Mouse (Mus musculus) liver, embryonic 11.5 days (tissue): ENCODE results near the gene S1pr5. TPM values are rescaled to one million over a fixed set of nuclear protein-coding genes. Genes with fewer than 3 reads are reported as not detected.

Experiments
- ATAC-seq: fragments of 200-750 bp; cut with Nextera tagmentation; replicated peaks from 2 replicates; pipeline ENCODE4 v1.8.0; 2017; ENCODE audit warnings: moderate number of reproducible peaks, mild to moderate bottlenecking, moderate TSS enrichment, moderate library complexity; ENCODE audit not compliant: low FRiP score
- DNase-seq: peaks from one replicate; pipeline ENCODE4 v3.0.0-alpha.2; 2017; ENCODE audit warnings: low spot score
- H3K27ac ChIP-seq: fragments of 300-500 bp; sonication (generic); 2 replicates; pipeline ENCODE4 v1.5.1; 2014; ENCODE audit warnings: mild to moderate bottlenecking, low read depth, low read length, control low read depth
- H3K27me3 ChIP-seq: fragments of 300-500 bp; sonication (generic); replicated peaks from 2 replicates; pipeline ENCODE4 v1.6.1; 2014; ENCODE audit warnings: low read length, mixed read lengths; ENCODE audit not compliant: control insufficient read depth, insufficient read depth
- H3K36me3 ChIP-seq: fragments of 300-500 bp; sonication (generic); 2 replicates; pipeline ENCODE4 v1.6.1; 2014; ENCODE audit warnings: mild to moderate bottlenecking, low read length, moderate library complexity, mixed read lengths; ENCODE audit not compliant: control insufficient read depth, insufficient read depth
- H3K4me1 ChIP-seq: fragments of 300-500 bp; sonication (generic); replicated peaks from 2 replicates; pipeline ENCODE4 v1.6.1; 2014; ENCODE audit warnings: low read length, mixed read lengths; ENCODE audit not compliant: control insufficient read depth, insufficient read depth
- H3K4me2 ChIP-seq: fragments of 300-500 bp; sonication (generic); 2 replicates; pipeline ENCODE4 v1.6.1; 2014; ENCODE audit warnings: mild to moderate bottlenecking, control low read depth, moderate library complexity
- H3K4me3 ChIP-seq: fragments of 300-500 bp; sonication (generic); 2 replicates; pipeline ENCODE4 v1.5.1; 2014; ENCODE audit warnings: low read depth, low read length, control low read depth
- H3K9ac ChIP-seq: fragments of 300-500 bp; sonication (generic); 2 replicates; pipeline ENCODE4 v1.6.1; 2014; ENCODE audit warnings: low read depth, low read length, control low read depth
- H3K9me3 ChIP-seq: fragments of 300-500 bp; sonication (generic); 2 replicates; pipeline ENCODE4 v1.6.1; 2016; ENCODE audit warnings: low read length, inconsistent platforms, mixed read lengths; ENCODE audit not compliant: control insufficient read depth
- WGBS: fragments of 180-500 bp; shearing (Covaris S2); extraction: QIAGEN DNeasy Blood & Tissue Kit; methylation state at CpG from one replicate; pipeline ENCODE4 v1.1.7; 2014; 5-methylcytosine and 5-hydroxymethylcytosine counted together
- polyA plus RNA-seq: library from polyadenylated mRNA; unstranded; fragments of >200 nt; fragmentation: Nextera tagmentation; extraction: Ambion mirVana; gene quantifications from 2 replicates; pipeline ENCODE4 v1.2.1, GENCODE M21; 2014

S1pr5 gene
- polyA plus RNA-seq, 1 experiment from 2014 or later, result not detected

GRCm38 (mm10) chr9:21246342-21246741, 1.9 kb downstream of the S1pr5 start:
- Histone ChIP-seq H3K9me3 (no peaks in the 10 kb centered on the region), H3K9ac (no peak overlapping the region), H3K4me2 (no peak overlapping the region), H3K4me1 (peaks cover 10% of the 10 kb centered on the region), H3K27me3 (peaks cover 88% of the 10 kb centered on the region), H3K27ac (no peak overlapping the region), H3K36me3 (no peaks in the 10 kb centered on the region), H3K4me3 (no peak overlapping the region)
- DNase-seq (no peak), ATAC-seq (no peak)
- 68% methylated on average over 1 of the region's 1 CpGs for WGBS

- H3K9me3 ChIP-seq, result no peaks in the 10 kb centered on the region
- no peak overlapping the region for H3K27ac ChIP-seq
- H3K9ac ChIP-seq, result no peak overlapping the region
- DNase-seq, result no peak
- H3K4me2 ChIP-seq, result peak overlapping the region; percentile 66
- peaks cover 10% of the 10 kb centered on the region for H3K4me1 ChIP-seq
- peaks cover 76% of the 10 kb centered on the region for H3K27me3 ChIP-seq
- no peak for ATAC-seq
- H3K4me3 ChIP-seq, result peak overlapping the region; percentile 35
- 4% methylated on average over 16 of the region's 16 CpGs for WGBS
- no peaks in the 10 kb centered on the region for H3K36me3 ChIP-seq
Observed at GRCm38 (mm10) chr9:21245113-21245487, 3.1 kb downstream of the S1pr5 start.

GRCm38 (mm10) chr9:21244428-21245112, 3.7 kb downstream of the S1pr5 start:
- H3K9me3 ChIP-seq, result no peaks in the 10 kb centered on the region
- no peak for ATAC-seq
- peaks cover 71% of the 10 kb centered on the region for H3K27me3 ChIP-seq
- H3K9ac ChIP-seq, result no peak overlapping the region
- peak overlapping the region; percentile 35 for H3K4me3 ChIP-seq
- 2% methylated on average over 72 of the region's 72 CpGs for WGBS
- peak overlapping the region; percentile 66 for H3K4me2 ChIP-seq
- DNase-seq, result no peak
- no peak overlapping the region for H3K27ac ChIP-seq
- no peaks in the 10 kb centered on the region for H3K36me3 ChIP-seq
- H3K4me1 ChIP-seq, result peaks cover 10% of the 10 kb centered on the region

GRCm38 (mm10) chr9:21243826-21244427, 4.3 kb downstream of the S1pr5 start:
- ATAC-seq (no peak), DNase-seq (no peak)
- WGBS, result 8% methylated on average over 42 of the region's 42 CpGs
- Histone ChIP-seq H3K4me3 (peak overlapping the region; percentile 35), H3K9ac (no peak overlapping the region), H3K27me3 (peaks cover 65% of the 10 kb centered on the region), H3K27ac (no peak overlapping the region), H3K4me2 (peak overlapping the region; percentile 66), H3K4me1 (peaks cover 10% of the 10 kb centered on the region), H3K9me3 (no peaks in the 10 kb centered on the region), H3K36me3 (no peaks in the 10 kb centered on the region)

GRCm38 (mm10) chr9:21241343-21241742, 6.9 kb downstream of the S1pr5 start:
- Histone ChIP-seq H3K9ac (no peak overlapping the region), H3K27me3 (peaks cover 43% of the 10 kb centered on the region), H3K9me3 (no peaks in the 10 kb centered on the region), H3K4me3 (no peak overlapping the region), H3K36me3 (peaks cover 4% of the 10 kb centered on the region; the same call in 1 of the 2 replicates), H3K27ac (no peak overlapping the region), H3K4me1 (peaks cover 21% of the 10 kb centered on the region), H3K4me2 (no peak overlapping the region)
- ATAC-seq, result no peak
- peak; percentile 81 for DNase-seq
- WGBS, result 8% methylated on average over 11 of the region's 11 CpGs

- peak overlapping the region; percentile 97 for H3K4me3 ChIP-seq
- DNase-seq (no peak), ATAC-seq (no peak; the same call in 1 of the 2 replicates)
- peak overlapping the region; percentile 96 for H3K4me2 ChIP-seq
- H3K9me3 ChIP-seq, result no peaks in the 10 kb centered on the region
- H3K9ac ChIP-seq, result peak overlapping the region; percentile 100
- H3K27ac ChIP-seq, result peak overlapping the region; percentile 98
- peaks cover 24% of the 10 kb centered on the region for H3K27me3 ChIP-seq
- WGBS, result 26% methylated on average over 4 of the region's 4 CpGs
- peaks cover 18% of the 10 kb centered on the region for H3K36me3 ChIP-seq
- peaks cover 22% of the 10 kb centered on the region for H3K4me1 ChIP-seq
Observed at GRCm38 (mm10) chr9:21239465-21239848, 8.8 kb downstream of the S1pr5 start.

- H3K9ac ChIP-seq, result peak within 1 kb of the TSS; percentile 100
- WGBS, result under 1% methylated on average over 76 of the region's 90 CpGs
- ATAC-seq, result peak; percentile 85
- peaks cover 17% of the 10 kb centered on the region for H3K4me1 ChIP-seq
- peaks cover 19% of the 10 kb centered on the region for H3K27me3 ChIP-seq
- H3K9me3 ChIP-seq, result no peaks in the 10 kb centered on the region
- H3K27ac ChIP-seq, result peak within 1 kb of the TSS; percentile 98
- peak within 1 kb of the TSS; percentile 97 for H3K4me3 ChIP-seq
- DNase-seq, result peak; percentile 86
- H3K36me3 ChIP-seq, result peaks cover 20% of the 10 kb centered on the region
- peak within 1 kb of the TSS; percentile 96 for H3K4me2 ChIP-seq
Observed at GRCm38 (mm10) chr9:21238733-21239464, 9.3 kb downstream of the S1pr5 start, which contains the start of gene Keap1. TSS of gene Keap1 (minus strand) at chr9:21239361.

- H3K9me3 ChIP-seq, result no peaks in the 10 kb centered on the region
- peak overlapping the region; percentile 96 for H3K4me2 ChIP-seq
- ATAC-seq, result no peak; the same call in 1 of the 2 replicates
- peaks cover 17% of the 10 kb centered on the region for H3K4me1 ChIP-seq
- peak overlapping the region; percentile 100 for H3K9ac ChIP-seq
- DNase-seq, result no peak
- WGBS, result 1% methylated on average over 30 of the region's 31 CpGs
- peak overlapping the region; percentile 97 for H3K4me3 ChIP-seq
- peak overlapping the region; percentile 98 for H3K27ac ChIP-seq
- peaks cover 28% of the 10 kb centered on the region for H3K36me3 ChIP-seq
- H3K27me3 ChIP-seq, result peaks cover 11% of the 10 kb centered on the region
Observed at GRCm38 (mm10) chr9:21238004-21238732, 10.1 kb downstream of the S1pr5 start.
